Mouse (Mus musculus): Measurements from ENCODE around the gene Slc25a38. TPM values are rescaled to one million over a fixed set of nuclear protein-coding genes. Genes with fewer than 3 reads are reported as not detected.

The Slc25a38 gene
- polyA plus RNA-seq, 1 experiment = 10.6 TPM

- Histone ChIP-seq H3K4me3 (ENCODE audit: insufficient read depth, low read depth, low read length) (no peak overlapping the region), H3K27ac (replicated peaks; ENCODE audit: low read depth, low read length) (no peak overlapping the region), H3K4me1 (ENCODE audit: control insufficient read depth, insufficient read depth, insufficient read length, low read length) (peaks cover 4% of the 10 kb centered on the region; the same call in 1 of the 2 replicates)
Observed at GRCm38 (mm10) chr9:120115580-120115979, 5.4 kb downstream of the Slc25a38 start.

DNA sequence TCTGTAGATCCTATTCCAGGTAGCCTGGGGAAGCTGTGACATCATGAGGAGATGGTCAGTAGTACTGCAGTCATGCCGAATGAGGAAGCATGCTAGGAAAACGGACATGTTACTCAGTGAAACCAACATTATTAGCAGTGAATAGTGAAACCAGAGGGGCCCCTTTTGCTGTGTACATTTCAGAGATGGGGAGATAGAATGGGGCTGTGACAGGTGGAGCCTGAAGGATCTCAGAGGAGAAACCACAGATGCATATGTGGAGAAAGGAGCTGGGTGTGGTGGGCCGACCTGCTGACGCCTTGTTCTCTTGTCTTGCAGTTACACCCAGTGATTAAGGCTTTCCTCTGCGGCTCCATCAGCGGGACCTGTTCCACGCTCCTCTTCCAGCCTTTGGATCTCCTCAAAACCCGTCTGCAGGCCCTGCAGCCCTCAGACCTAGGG, 6.0 kb downstream of the Slc25a38 start:
- Histone ChIP-seq H3K4me1 (ENCODE audit: control insufficient read depth, insufficient read depth, insufficient read length, low read length) (peaks cover 1% of the 10 kb centered on the region; the same call in 1 of the 2 replicates), H3K4me3 (ENCODE audit: insufficient read depth, low read depth, low read length) (no peak overlapping the region)

GRCm38 (mm10) chr9:120118212-120118611, 8.0 kb downstream of the Slc25a38 start:
- no peaks in the 10 kb centered on the region for H3K4me1 ChIP-seq (ENCODE audit: control insufficient read depth, insufficient read depth, insufficient read length, low read length)
- no peak overlapping the region for H3K27ac ChIP-seq (replicated peaks; ENCODE audit: low read depth, low read length)
- H3K4me3 ChIP-seq (ENCODE audit: insufficient read depth, low read depth, low read length) = no peak overlapping the region

More for the DNA sequence above, 6.0 kb downstream of the Slc25a38 start:
- H3K27ac ChIP-seq (replicated peaks; ENCODE audit: low read depth, low read length) = no peak overlapping the region

- H3K4me3 ChIP-seq (ENCODE audit: insufficient read depth, low read depth, low read length) = no peak overlapping the region
- no peak overlapping the region for H3K27ac ChIP-seq (replicated peaks; ENCODE audit: low read depth, low read length)
- H3K4me1 ChIP-seq (ENCODE audit: control insufficient read depth, insufficient read depth, insufficient read length, low read length) = no peaks in the 10 kb centered on the region
Observed at GRCm38 (mm10) chr9:120120503-120120902, 10.3 kb downstream of the Slc25a38 start.

- peak overlapping the region; percentile 62 for H3K4me3 ChIP-seq (ENCODE audit: insufficient read depth, low read depth, low read length)
- H3K27ac ChIP-seq (replicated peaks; ENCODE audit: low read depth, low read length) = peak overlapping the region; percentile 80; the same call in 1 of the 2 replicates
- no peaks in the 10 kb centered on the region for H3K4me1 ChIP-seq (ENCODE audit: control insufficient read depth, insufficient read depth, insufficient read length, low read length)
Observed at GRCm38 (mm10) chr9:120126868-120127267, 16.7 kb downstream of the Slc25a38 start.

DNA sequence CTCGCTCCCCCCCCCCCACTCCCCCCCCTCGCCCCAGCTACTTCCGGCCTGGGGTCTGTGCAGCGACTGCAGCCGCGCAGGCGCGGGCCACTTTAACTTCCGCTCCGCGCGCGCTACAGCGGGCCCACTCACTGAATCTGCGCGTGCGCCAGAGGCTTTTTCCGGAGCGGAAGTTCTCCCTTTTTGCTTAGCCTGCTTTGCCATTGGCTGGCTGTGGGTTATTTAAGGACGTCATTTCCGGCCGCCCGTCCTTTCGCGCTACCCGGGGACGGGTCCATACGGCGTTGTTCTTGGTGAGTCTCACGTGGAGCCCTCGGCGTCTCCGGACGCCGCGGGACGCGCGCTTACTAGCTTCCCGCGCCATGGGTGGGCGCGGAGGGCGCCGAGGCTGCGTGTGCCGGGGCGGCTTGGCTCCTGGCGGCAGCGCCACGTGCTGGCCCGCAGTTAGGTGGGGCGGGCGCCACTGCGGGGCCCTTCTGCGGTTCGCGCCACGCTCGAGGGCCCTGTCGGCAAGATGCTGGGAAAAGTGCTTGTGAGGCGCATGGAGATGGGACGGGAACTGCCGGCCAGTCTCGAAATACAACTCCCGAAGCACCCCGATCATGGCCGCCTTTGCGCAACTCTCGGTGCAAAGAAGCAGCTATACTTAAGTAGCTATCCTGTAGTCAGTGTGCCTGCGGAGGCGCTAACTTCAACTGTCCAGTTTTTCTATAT, 17.5 kb downstream of the Slc25a38 start, which contains the start of gene Rpsa:
TSS of gene Rpsa (plus strand) at position 152 of the 714 bp plus-strand sequence.
- peak within 1 kb of the TSS; percentile 89 for H3K4me3 ChIP-seq (ENCODE audit: insufficient read depth, low read depth, low read length)
- peak within 1 kb of the TSS; percentile 81 for H3K27ac ChIP-seq (replicated peaks; ENCODE audit: low read depth, low read length)

GRCm38 (mm10) chr9:120129276-120129675, 19.1 kb downstream of the Slc25a38 start:
- no peak overlapping the region for H3K27ac ChIP-seq (replicated peaks; ENCODE audit: low read depth, low read length)
- H3K4me3 ChIP-seq (ENCODE audit: insufficient read depth, low read depth, low read length) = no peak overlapping the region; the same call in 1 of the 2 replicates
- no peaks in the 10 kb centered on the region for H3K4me1 ChIP-seq (ENCODE audit: control insufficient read depth, insufficient read depth, insufficient read length, low read length)

More for the DNA sequence above, 17.5 kb downstream of the Slc25a38 start, which contains the start of gene Rpsa:
- H3K4me1 ChIP-seq (ENCODE audit: control insufficient read depth, insufficient read depth, insufficient read length, low read length) = no peaks in the 10 kb centered on the region

DNA sequence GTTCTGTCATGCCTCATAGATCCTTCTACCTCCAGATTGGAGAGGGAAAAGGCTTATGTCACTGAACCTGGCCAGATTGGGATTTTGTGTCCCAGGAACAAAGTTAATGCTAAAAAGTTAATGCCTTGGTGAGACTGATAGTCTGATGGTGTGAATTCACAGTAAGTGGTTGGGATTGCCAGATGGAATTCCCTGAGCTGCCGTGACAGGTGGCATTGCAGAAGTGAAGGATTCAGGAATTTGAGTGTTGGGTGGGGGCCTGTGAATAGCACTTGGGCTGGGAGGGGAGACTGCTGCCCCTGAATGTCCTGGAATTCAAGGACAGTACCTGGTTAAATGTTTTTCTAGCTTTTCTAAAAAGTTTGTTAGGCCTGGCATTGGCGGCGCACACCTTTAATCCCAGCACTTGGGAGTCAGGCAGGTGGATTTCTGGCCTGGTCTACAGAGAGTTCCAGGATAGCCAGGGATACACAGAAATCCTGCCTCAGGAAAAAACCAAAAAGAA, 21.7 kb downstream of the Slc25a38 start:
- Histone ChIP-seq H3K27ac (replicated peaks; ENCODE audit: low read depth, low read length) (no peak overlapping the region), H3K4me3 (ENCODE audit: insufficient read depth, low read depth, low read length) (no peak overlapping the region), H3K4me1 (ENCODE audit: control insufficient read depth, insufficient read depth, insufficient read length, low read length) (no peaks in the 10 kb centered on the region)

DNA sequence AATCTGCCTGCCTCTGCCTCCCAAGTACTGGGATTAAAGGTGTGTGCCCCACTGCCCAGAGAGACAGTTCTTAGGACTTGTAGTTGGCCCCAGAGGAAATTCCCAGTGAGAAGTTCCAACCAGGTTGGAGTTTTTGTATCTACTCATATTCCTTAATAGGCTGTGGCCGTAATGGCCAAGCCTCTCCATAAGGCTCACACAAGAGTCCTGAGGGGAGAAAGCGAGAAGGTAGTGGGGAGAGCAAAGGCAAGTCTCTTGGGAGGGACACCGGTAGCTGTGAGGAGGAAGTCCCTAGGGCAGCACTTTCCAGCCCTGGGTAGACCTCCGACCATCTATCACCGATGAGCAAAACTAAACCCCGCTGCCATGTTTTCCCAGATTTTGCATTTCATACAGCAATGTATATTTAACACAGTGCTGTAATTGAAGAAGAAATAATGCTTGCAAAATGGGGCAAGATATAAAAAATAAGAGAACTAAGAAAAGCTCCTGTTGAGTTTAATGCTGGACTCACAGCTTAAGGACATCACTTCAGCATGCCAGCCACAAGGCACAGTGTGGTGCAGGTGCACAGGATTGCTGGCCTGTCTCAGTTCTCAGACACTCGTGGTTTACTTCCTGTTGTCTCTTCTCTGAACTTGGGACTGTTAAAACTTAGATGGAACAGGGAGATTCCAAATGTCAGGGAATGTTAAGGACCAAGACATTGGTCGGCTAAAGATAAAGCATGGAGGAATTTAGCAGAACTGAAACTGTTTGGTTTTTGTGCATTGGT, 23.0 kb downstream of the Slc25a38 start:
- H3K4me1 ChIP-seq (ENCODE audit: control insufficient read depth, insufficient read depth, insufficient read length, low read length) = no peaks in the 10 kb centered on the region
- no peak overlapping the region for H3K27ac ChIP-seq (replicated peaks; ENCODE audit: low read depth, low read length)
- no peak overlapping the region for H3K4me3 ChIP-seq (ENCODE audit: insufficient read depth, low read depth, low read length)

DNA sequence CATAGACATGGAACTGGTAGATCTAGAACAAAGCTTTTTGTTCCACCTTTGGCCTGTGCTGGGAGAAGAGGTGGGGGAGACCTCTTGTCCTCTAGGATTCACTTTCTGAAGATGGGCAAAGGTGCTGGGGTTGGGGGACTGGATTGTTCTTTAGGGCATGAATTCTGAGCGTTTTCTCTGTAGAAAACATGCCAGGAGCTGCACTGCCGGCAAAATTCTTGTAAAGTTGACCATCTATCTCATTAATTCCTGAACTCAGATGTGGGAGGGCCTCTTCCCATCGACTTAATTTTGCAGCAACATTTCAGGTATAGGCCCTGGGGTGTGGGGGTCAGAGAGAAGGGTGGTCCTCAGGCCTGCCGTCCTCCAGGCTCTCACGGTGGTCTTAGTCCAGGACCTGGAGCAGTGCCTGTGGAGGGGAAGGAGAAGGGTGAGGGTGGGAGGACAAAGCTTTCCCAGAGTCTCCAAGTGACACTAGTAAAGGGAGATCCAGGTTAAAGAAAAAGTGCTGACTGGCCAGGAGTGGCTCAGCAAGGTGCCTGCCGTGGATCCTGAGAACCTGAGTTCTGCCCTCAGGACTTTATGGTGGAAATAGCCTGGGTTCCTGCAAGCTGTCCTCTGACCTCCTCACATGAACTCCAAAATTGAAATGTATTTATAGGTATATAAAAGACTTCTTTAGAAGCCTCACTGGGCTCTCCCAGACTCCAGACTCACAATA, 23.7 kb downstream of the Slc25a38 start:
- no peak overlapping the region for H3K4me3 ChIP-seq (ENCODE audit: insufficient read depth, low read depth, low read length)
- H3K27ac ChIP-seq (replicated peaks; ENCODE audit: low read depth, low read length) = no peak overlapping the region
- H3K4me1 ChIP-seq (ENCODE audit: control insufficient read depth, insufficient read depth, insufficient read length, low read length) = no peaks in the 10 kb centered on the region

GRCm38 (mm10) chr9:120134529-120135160, 24.5 kb downstream of the Slc25a38 start:
- Histone ChIP-seq H3K4me3 (ENCODE audit: insufficient read depth, low read depth, low read length) (no peak overlapping the region), H3K27ac (replicated peaks; ENCODE audit: low read depth, low read length) (no peak overlapping the region), H3K4me1 (ENCODE audit: control insufficient read depth, insufficient read depth, insufficient read length, low read length) (no peaks in the 10 kb centered on the region)

DNA sequence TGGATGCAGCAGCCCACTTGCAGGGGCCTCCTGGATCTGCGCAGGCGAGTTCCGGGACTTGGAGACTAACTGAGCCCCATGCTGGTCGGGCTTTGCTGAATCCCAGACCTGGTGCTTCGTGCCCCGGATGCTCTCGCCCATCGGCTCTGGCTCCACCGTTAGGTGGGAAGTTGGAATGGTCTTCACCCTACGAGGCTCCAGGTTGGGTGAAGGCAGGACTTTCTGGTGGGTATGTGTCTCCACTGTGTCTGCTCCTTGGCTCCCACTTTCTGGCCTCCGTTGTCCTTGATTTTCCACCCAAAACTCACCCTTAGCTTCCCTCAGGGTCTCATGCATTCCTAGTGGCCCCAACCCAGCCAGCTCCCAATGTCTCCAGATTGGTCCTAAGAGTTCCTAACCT, 25.3 kb downstream of the Slc25a38 start:
- Histone ChIP-seq H3K27ac (replicated peaks; ENCODE audit: low read depth, low read length) (no peak overlapping the region), H3K4me3 (ENCODE audit: insufficient read depth, low read depth, low read length) (no peak overlapping the region), H3K4me1 (ENCODE audit: control insufficient read depth, insufficient read depth, insufficient read length, low read length) (no peaks in the 10 kb centered on the region)

- Histone ChIP-seq H3K4me3 (ENCODE audit: insufficient read depth, low read depth, low read length) (no peak overlapping the region), H3K4me1 (ENCODE audit: control insufficient read depth, insufficient read depth, insufficient read length, low read length) (no peaks in the 10 kb centered on the region), H3K27ac (replicated peaks; ENCODE audit: low read depth, low read length) (no peak overlapping the region)
Observed at GRCm38 (mm10) chr9:120140652-120141051, 30.5 kb downstream of the Slc25a38 start.

DNA sequence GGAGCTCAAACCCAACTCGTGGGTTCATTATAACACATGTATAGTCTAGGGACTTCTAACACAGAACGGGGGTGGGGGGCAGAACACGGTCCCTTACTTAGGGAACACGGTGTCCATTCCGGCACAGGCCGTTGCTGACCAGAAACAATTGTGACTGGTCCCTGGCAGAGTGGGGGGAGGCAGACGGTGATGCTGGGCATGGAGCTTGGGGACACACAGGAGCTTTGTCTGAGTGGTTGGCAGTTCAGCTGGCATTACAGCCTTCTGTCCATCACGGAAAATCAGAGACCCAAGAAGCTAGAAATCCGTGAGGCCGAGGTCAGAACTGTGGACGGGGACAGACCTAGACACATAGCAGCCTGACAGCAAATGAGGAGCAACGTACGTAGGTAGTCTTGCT, 34.3 kb downstream of the Slc25a38 start:
- no peak overlapping the region for H3K4me3 ChIP-seq (ENCODE audit: insufficient read depth, low read depth, low read length)
- no peaks in the 10 kb centered on the region for H3K4me1 ChIP-seq (ENCODE audit: control insufficient read depth, insufficient read depth, insufficient read length, low read length)
- H3K27ac ChIP-seq (replicated peaks; ENCODE audit: low read depth, low read length) = no peak overlapping the region
